Mouse (Mus musculus) activated CD4-positive, CD25-positive, alpha-beta regulatory T cell (primary cell): ENCODE data around the gene Insrr. TPM values are rescaled to one million over a fixed set of nuclear protein-coding genes. Genes with fewer than 3 reads are reported as not detected.

Experiments
- polyA plus RNA-seq, 2 experiments: library from polyadenylated mRNA; unstranded; fragments of 100-300 nt; shearing (Covaris generic); gene quantifications; one replicate each; pipeline ENCODE4 v1.2.1; 2017

The Insrr gene
- under 1 TPM; 0.34 to 0.94 TPM for polyA plus RNA-seq

DNA sequence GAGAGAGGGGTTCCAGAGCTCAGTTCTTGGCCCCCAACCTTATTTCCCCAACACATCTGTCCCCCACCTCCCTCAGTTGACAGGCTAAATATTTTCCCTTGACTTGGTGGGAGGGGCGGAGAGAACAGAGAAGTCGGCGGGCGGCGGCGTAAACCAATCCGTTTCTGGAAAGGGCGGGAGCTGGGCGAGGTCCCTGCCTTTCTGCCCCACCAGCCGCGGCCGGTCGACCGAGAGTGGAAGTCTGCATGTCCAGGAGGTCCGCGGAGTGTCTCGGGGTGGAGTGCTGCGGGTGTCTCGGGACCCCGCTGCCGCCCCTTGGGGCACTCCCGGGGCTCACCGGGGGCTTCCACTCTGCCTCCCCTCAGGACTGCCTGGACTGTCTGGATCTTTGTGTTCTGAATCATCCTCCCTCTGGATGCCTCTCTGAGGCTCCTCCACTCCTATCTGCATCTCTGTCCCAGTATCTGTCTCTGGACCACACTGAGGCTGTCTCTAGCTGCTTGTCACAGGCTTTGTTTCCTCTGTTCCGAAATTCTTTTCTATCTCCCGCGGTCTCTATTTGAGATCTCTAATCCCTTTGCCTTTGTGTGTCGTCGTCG, at the start of gene Insrr:
Insrr (plus strand) TSS at position 216 of the 599 bp plus-strand sequence.

DNA sequence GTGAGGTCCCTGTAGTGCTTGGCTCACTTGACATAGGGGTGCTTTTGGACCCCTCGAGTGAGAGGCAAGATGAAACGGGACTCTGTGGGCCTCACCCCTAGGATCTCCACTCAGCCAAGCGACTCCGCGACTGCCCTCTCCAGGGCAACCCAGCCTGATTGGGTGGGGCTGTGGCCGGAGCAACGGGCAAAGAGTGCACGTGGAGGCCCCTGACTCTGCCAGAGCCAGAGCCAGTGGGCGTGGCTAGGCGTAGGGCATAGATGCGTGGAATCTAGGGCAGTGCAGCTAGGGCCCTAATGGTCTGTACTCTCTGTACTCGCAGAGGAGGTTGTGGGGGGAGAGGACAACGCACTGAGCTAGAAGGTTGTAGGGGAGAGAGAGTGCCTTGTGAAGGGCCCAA, 48.3 kb upstream of the Insrr start, which contains the start of gene Lrrc71:
Lrrc71 (minus strand) TSS at position 195 of the 400 bp plus-strand sequence.

DNA sequence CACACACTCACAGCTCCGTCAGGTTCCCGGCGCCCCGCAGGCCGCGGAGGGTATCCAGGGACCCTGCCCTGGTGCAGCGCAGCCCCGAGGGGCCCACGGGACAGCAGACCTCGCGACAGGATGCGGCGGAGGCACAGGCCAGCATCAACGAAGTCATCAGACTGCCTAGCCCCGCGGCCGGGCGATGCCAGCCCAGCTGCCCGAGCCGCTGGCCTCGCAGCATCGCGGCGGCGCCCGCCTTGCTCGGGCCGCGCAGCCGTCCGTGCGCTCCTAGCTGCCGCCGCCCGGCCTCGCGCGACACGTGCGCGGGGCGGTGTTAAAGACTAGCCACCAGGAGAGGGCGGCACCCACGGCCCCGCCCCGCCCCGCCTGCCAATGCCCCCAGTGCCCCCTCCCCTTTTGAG, 1.8 kb upstream of the Insrr start, which contains the start of gene Ntrk1:
Ntrk1 (minus strand) TSS at position 241 of the 404 bp plus-strand sequence.

DNA sequence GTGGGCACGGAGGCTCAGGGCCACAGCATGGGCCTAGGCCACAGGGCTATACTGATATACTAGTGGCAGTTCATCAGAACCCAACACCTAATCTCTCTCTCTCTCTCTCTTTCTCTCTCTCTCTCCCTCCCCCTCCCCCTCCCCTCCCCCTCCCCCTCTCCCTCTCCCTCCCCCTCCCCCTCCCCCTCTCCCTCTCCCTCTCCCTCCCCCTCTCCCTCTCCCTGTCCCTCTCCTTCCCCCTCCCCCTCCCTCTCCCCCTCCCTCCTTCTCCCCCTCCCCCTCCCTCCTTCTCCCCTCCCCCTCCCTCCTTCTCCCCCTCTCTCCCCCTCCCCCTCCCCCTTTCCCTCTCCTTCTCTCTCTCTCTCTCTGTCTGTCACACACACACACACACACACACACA, 27.5 kb downstream of the Insrr start, which contains the start of gene Pear1:
Pear1 (minus strand) TSS at position 101 of the 400 bp plus-strand sequence.

DNA sequence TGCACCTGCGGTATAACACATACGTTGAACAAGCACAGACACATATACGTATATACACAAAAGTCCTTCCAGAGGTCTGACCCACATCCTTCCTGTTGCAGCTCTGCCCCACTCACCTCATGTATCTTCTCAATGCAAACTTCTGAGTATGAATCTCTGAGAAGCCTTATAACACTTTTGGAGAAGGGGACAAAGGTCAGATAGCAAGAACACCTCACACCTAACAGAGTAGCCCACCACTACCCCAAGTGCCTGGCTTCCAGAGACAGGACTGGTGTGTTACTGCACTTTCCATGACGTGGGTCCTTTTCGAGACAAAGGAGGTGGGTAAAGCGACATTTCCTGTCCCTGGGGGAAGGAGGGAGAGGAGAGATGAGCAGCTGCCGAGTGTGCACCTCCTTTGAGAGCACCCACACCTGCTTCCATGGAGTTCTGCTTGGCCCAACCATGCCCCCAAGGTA, 49.9 kb downstream of the Insrr start, which contains the start of gene Sh2d2a:
Sh2d2a (plus strand) TSS at position 106 of the 461 bp plus-strand sequence.

Other genes starting within 250 kb of the Insrr start
- 10 to 100 TPM in 1 of 2 experiments, 1 to 10 TPM in 1; 9.1 to 15.9 TPM for gene Arhgef11, start 179.4 kb upstream of the Insrr start, polyA plus RNA-seq
- gene Lrrc71, start 48.3 kb upstream of the Insrr start, polyA plus RNA-seq: under 1 TPM in 1 of 2 experiments, not detected in 1; 0.78 TPM
- gene Ntrk1, start 1.8 kb upstream of the Insrr start, polyA plus RNA-seq: under 1 TPM in 1 of 2 experiments, not detected in 1; 0.23 TPM
- gene Pear1, start 27.4 kb downstream of the Insrr start, polyA plus RNA-seq: 10 to 100 TPM; 24.8 to 77.5 TPM
- gene Sh2d2a, start 49.8 kb downstream of the Insrr start, polyA plus RNA-seq: 100 to 1,000 TPM; 228 to 330 TPM
- gene Prcc, start 88.7 kb downstream of the Insrr start, polyA plus RNA-seq: 10 to 100 TPM; 13.8 to 16.3 TPM
- 100 to 1,000 TPM; 146 to 171 TPM for gene Hdgf, start 109.4 kb downstream of the Insrr start, polyA plus RNA-seq
- 100 to 1,000 TPM; 105 to 156 TPM for gene Mrpl24, start 122.6 kb downstream of the Insrr start, polyA plus RNA-seq
- 10 to 100 TPM; 35.7 to 42.3 TPM for gene Isg20l2, start 133.4 kb downstream of the Insrr start, polyA plus RNA-seq
- gene Rrnad1, start 133.8 kb downstream of the Insrr start, polyA plus RNA-seq: 10 to 100 TPM; 18.7 to 20.8 TPM
- gene Crabp2, start 151.7 kb downstream of the Insrr start, polyA plus RNA-seq: under 1 TPM in 1 of 2 experiments, not detected in 1; 0.63 TPM
- under 1 TPM in 1 of 2 experiments, not detected in 1; 0.15 TPM for gene Nes, start 174.1 kb downstream of the Insrr start, polyA plus RNA-seq
- not detected for gene Bcan, start 203.3 kb downstream of the Insrr start, polyA plus RNA-seq
- gene Hapln2, start 230.6 kb downstream of the Insrr start, polyA plus RNA-seq: not detected
- gene Gpatch4, start 246.2 kb downstream of the Insrr start, polyA plus RNA-seq: 10 to 100 TPM; 16.3 to 32.1 TPM